Mouse (Mus musculus): ENCODE results near the gene Nudc. TPM values are rescaled to one million over a fixed set of nuclear protein-coding genes. Genes with fewer than 3 reads are reported as not detected.

Nudc gene
- polyA plus RNA-seq, 1 experiment, result 51.9 TPM

DNA sequence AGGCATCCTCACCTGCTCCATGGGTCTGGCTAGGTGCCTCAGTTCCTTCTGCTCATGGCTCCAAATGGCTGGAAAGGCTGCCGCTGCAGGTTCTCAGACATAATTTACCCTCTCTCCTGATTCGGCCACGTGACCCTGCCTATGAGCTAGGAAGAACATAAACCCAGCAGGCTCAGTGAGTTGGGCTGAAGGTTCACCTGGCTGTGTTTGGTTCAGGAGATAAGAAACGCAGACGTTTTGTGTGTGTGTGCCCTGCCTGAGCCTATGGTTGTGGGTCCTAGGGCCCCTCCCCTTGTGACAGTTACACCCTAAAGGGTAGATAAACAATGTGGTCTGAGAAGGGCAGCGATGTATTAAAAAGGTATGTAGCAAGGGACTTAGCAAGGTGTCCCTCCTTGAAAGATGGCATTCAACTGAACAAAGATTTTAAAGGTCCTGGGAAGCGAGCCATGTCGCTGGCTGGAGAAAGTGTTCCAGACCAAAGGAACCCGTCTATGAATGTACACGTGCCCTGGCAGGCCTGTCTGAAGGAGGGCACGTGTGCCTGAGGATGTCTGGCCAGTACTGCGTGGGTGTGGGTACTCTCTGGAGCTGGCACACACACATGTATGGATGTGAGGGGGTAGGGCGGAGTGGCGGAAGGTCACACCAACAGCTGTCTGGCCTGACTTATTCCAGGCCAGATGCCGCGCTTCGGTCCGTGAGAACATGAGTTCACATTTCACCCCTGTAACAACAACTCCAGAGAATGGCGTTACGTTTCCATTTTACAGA, 57.0 kb downstream of the Nudc start:
- no peak for TF ChIP-seq CTCF (IDR thresholded peaks at IDR 0.05; ENCODE audit: borderline replicate concordance, control insufficient read depth, extremely low read depth, insufficient read depth, low read length, poor library complexity)
- TF ChIP-seq POLR2A (IDR thresholded peaks at IDR 0.05; ENCODE audit: control insufficient read depth, extremely low read depth, insufficient read depth, low read length, poor library complexity), result no peak
- WGBS, result 93% methylated on average over 20 of the region's 20 CpGs
- no peak overlapping the region for H3K27ac ChIP-seq (ENCODE audit: control insufficient read depth, insufficient read depth, low read length)
- peaks cover 4% of the 10 kb centered on the region; the same call in 1 of the 2 replicates for H3K27me3 ChIP-seq (ENCODE audit: control insufficient read depth, insufficient read depth, low read length)
- DNase-seq, result no peak
- H3K36me3 ChIP-seq (ENCODE audit: control insufficient read depth, insufficient read depth, low read length), result no peaks in the 10 kb centered on the region
- H3K4me1 ChIP-seq (replicated peaks; ENCODE audit: control insufficient read depth, insufficient read depth, low read length), result no peaks in the 10 kb centered on the region
- no peak overlapping the region for H3K4me3 ChIP-seq (ENCODE audit: control insufficient read depth, insufficient read depth, low read length)

DNA sequence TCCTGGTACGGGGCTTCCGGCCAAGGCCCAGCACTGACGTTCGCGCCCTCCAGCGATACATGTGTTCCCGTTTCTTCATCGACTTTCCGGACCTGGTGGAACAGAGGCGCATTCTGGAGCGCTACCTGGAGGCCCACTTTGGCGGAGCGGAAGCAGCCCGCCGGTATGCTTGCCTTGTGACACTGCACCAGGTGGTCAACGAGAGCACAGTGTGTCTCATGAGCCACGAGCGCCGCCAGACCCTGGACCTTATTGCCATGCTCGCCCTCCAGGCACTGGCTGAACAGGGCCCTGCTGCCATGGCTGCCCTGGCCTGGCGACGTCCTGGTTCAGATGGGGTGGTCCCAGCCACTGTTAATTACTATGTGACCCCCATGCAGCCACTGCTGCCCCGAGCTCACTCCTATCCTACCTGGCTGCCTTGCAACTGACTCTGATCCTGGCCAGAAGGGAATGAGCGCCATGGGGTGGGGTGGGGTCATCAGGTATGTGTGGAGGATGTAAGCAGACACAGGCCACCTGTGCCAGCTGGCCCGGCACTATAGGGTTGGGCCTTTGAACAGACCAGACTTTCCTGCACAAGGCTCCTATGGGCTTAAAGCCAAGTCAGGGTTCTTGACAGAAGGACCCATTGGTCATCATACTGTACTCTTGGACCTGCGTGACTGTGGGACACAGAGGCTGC, 59.0 kb downstream of the Nudc start:
- no peak overlapping the region for H3K4me3 ChIP-seq (ENCODE audit: control insufficient read depth, insufficient read depth, low read length)
- no peaks in the 10 kb centered on the region for H3K36me3 ChIP-seq (ENCODE audit: control insufficient read depth, insufficient read depth, low read length)
- WGBS, result 95% methylated on average over 26 of the region's 26 CpGs
- no peak overlapping the region for H3K27ac ChIP-seq (ENCODE audit: control insufficient read depth, insufficient read depth, low read length)
- peaks cover 4% of the 10 kb centered on the region; the same call in 1 of the 2 replicates for H3K27me3 ChIP-seq (ENCODE audit: control insufficient read depth, insufficient read depth, low read length)
- TF ChIP-seq CTCF (IDR thresholded peaks at IDR 0.05; ENCODE audit: borderline replicate concordance, control insufficient read depth, extremely low read depth, insufficient read depth, low read length, poor library complexity), result no peak
- no peak for TF ChIP-seq POLR2A (IDR thresholded peaks at IDR 0.05; ENCODE audit: control insufficient read depth, extremely low read depth, insufficient read depth, low read length, poor library complexity)
- no peaks in the 10 kb centered on the region for H3K4me1 ChIP-seq (replicated peaks; ENCODE audit: control insufficient read depth, insufficient read depth, low read length)
- DNase-seq, result no peak

GRCm38 (mm10) chr4:133485691-133486425, 59.9 kb downstream of the Nudc start:
- Histone ChIP-seq H3K4me1 (replicated peaks; ENCODE audit: control insufficient read depth, insufficient read depth, low read length) (no peaks in the 10 kb centered on the region), H3K27me3 (ENCODE audit: control insufficient read depth, insufficient read depth, low read length) (peaks cover 4% of the 10 kb centered on the region; the same call in 1 of the 2 replicates), H3K36me3 (ENCODE audit: control insufficient read depth, insufficient read depth, low read length) (no peaks in the 10 kb centered on the region), H3K4me3 (ENCODE audit: control insufficient read depth, insufficient read depth, low read length) (no peak overlapping the region), H3K27ac (ENCODE audit: control insufficient read depth, insufficient read depth, low read length) (no peak overlapping the region)
- TF ChIP-seq POLR2A (IDR thresholded peaks at IDR 0.05; ENCODE audit: control insufficient read depth, extremely low read depth, insufficient read depth, low read length, poor library complexity), result no peak
- TF ChIP-seq CTCF (IDR thresholded peaks at IDR 0.05; ENCODE audit: borderline replicate concordance, control insufficient read depth, extremely low read depth, insufficient read depth, low read length, poor library complexity), result no peak
- no peak for DNase-seq
- 94% methylated on average over 28 of the region's 28 CpGs for WGBS

DNA sequence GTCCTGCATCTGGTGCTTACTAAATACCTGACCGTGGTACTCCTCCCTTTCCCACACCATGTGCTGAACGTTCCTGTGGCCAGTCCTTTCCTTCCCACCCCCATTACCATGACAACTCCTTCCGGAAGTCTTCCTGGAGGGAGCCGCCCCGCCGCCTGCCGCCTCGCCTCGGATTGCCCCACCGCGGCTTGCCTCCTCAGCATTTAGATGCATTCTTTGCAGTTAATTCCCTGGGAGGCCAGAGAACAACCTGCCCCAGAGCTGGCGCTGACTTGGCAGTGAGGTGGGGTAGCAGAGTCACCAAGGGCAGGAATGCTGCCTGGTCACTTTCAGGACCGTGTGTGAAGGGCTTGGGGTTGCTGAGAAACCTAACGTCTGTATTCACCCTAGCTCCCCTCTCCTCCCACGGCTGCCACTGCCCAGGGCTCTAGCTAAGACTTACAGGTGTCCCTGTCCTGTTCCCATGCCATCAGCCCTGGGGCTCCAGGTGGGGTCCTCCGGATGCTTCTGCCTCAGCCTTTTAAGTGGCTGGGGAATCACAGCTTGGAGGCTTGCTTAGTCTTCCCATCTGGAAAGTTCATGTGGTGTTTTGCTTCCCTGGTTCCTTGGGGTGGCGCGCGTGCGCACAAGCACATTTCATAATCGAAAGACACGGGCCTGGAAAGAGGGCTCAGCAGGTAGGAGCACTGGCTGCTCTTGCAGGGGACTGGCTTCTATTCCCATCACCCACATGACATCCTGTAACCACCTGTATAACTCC, 61.4 kb downstream of the Nudc start:
- no peak overlapping the region for H3K4me3 ChIP-seq (ENCODE audit: control insufficient read depth, insufficient read depth, low read length)
- DNase-seq, result no peak
- H3K27me3 ChIP-seq (ENCODE audit: control insufficient read depth, insufficient read depth, low read length), result peaks cover 13% of the 10 kb centered on the region; the same call in 1 of the 2 replicates
- WGBS, result 25% methylated on average over 22 of the region's 22 CpGs
- TF ChIP-seq CTCF (IDR thresholded peaks at IDR 0.05; ENCODE audit: borderline replicate concordance, control insufficient read depth, extremely low read depth, insufficient read depth, low read length, poor library complexity) (no peak), POLR2A (IDR thresholded peaks at IDR 0.05; ENCODE audit: control insufficient read depth, extremely low read depth, insufficient read depth, low read length, poor library complexity) (no peak)
- peaks cover 11% of the 10 kb centered on the region for H3K4me1 ChIP-seq (replicated peaks; ENCODE audit: control insufficient read depth, insufficient read depth, low read length)
- H3K36me3 ChIP-seq (ENCODE audit: control insufficient read depth, insufficient read depth, low read length), result no peaks in the 10 kb centered on the region
- H3K27ac ChIP-seq (ENCODE audit: control insufficient read depth, insufficient read depth, low read length), result no peak overlapping the region

Other genes starting within 250 kb of the Nudc start
- gene Wdtc1, start 192.5 kb downstream of the Nudc start, polyA plus RNA-seq (2012; rRNA removed), result 107 and 124 TPM in 2 replicates
- 77.9 and 89.8 TPM in 2 replicates for gene Slc9a1, start 176.3 kb downstream of the Nudc start, polyA plus RNA-seq (2012; rRNA removed)
- 0.40 and 0.86 TPM in 2 replicates for gene Tent5b, start 65.9 kb downstream of the Nudc start, polyA plus RNA-seq (2012; rRNA removed)
- 0.75 and 1.5 TPM in 2 replicates for gene Trnp1, start 47.4 kb downstream of the Nudc start, polyA plus RNA-seq (2012; rRNA removed)
- gene Kdf1, start 27.0 kb downstream of the Nudc start, polyA plus RNA-seq (2012; rRNA removed), result 6.9 and 7.7 TPM in 2 replicates
- gene Nr0b2, start 7.4 kb upstream of the Nudc start, polyA plus RNA-seq (2012; rRNA removed), result 2.4 TPM in 1 of 2 replicates, not detected in the other
- 7.9 and 9.5 TPM in 2 replicates for gene Gpatch3, start 28.7 kb upstream of the Nudc start, polyA plus RNA-seq (2012; rRNA removed)
- 59.4 and 64.2 TPM in 2 replicates for gene Gpn2, start 38.4 kb upstream of the Nudc start, polyA plus RNA-seq (2012; rRNA removed)
- gene Sfn, start 56.2 kb upstream of the Nudc start, polyA plus RNA-seq (2012; rRNA removed), result 60.5 and 65.9 TPM in 2 replicates
- gene Zdhhc18, start 104.2 kb upstream of the Nudc start, polyA plus RNA-seq (2012; rRNA removed), result 150 and 172 TPM in 2 replicates
- 24.8 and 24.9 TPM in 2 replicates for gene Pigv, start 126.7 kb upstream of the Nudc start, polyA plus RNA-seq (2012; rRNA removed)
- 289 and 363 TPM in 2 replicates for gene Arid1a, start 210.8 kb upstream of the Nudc start, polyA plus RNA-seq (2012; rRNA removed)

Data from thymus, adult 2 months (tissue).